Mouse (Mus musculus) cerebellum, postnatal 4 days (tissue): Measurements from ENCODE around the gene Glb1l2.

ENCODE experiments used
- DNase-seq, 2 experiments: peaks; one replicate each; pipeline ENCODE4 v3.0.0; 2022; ENCODE audit warnings: low spot score in 2 of 2, mixed read lengths in 1 of 2

Gene Glb1l2

DNA sequence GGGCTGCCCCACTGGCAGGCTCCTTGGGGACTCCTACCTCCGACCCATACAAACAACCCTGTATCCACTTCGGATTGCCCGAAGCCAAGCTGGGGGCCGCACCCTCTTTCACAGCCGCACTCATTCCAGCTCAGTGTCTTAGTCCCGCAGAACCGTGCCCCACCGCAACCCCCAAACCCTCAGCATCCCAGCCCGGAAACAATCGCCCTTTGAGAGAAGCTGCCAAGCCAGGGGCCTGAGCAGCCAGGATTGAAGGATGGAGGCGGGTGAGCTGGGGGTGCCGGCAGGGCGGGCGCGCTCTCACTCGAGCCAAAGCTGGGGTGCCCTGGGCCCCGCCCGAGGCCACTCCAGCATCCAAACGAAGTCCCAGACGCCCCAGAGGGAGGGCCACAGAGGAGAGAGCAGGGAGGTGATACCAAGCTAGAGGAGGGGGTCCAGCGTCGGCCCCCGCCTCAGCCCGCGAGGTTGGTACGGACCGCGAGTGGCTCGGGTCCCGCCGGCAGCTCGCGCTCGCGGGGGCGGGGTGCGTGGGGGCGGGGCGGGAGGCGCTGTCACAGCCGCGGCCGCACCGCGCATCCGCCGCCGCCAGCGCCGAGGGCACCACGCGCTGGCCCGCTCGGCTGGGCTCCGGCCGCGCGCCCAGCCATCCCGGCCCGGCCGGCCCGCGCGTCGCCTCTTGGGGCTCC lies 72.9 kb downstream of the Glb1l2 start, which contains the start of gene B3gat1:
Gene B3gat1 (plus strand): TSS at position 523 of the 686 bp plus-strand sequence.
- DNase-seq = peak; percentile 48 to 75

DNA sequence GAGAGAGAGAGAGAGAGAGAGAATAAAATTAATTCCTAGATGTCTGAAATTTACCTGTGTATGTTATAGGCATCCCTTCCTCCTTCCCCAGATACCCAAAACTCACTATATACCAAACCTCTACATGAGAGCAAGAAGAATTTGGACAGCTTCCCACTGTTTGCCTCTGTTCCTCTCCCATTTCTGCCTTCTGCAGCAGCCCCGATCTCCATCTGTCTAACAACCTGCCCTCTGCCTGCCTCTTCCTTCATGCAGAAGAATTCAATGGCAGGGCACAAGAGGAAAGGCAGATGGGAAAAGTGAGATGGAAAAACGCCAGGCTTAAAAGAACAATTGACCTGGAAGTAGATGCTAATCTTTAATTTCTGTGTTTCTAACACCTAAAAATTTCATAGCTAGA lies 77.7 kb downstream of the Glb1l2 start:
- peak in 1 of 2 experiments; percentile 22 for DNase-seq

- DNase-seq = no peak
Observed at GRCm38 (mm10) chr9:26727445-26727844, 78.8 kb downstream of the Glb1l2 start.

GRCm38 (mm10) chr9:26725709-26726108 lies 80.6 kb downstream of the Glb1l2 start:
- DNase-seq = no peak

DNA sequence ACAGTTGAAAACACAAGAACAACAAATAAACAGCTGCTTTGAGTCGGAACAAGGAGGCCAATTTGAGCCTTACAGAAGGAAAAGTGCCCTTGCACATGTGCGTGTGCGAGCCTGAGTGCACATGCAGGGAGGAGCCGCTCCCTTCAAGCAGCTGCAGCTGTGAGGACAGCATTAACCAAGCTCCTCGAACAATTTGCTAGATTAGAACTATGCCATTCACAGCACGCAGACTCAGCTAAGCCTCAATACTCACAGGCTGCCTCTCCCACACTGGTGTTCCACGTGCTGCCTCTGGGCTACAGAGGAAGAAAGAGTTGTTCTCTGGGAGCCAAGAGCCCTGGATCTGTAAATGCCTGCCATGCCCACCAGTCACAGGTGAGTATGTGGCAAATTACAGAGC lies 84.5 kb downstream of the Glb1l2 start:
- DNase-seq = no peak

- no peak for DNase-seq
Observed at GRCm38 (mm10) chr9:26718388-26718787, 87.9 kb downstream of the Glb1l2 start.
